Mouse (Mus musculus) liver, adult 2 months (tissue): ENCODE data around the gene Gpbp1.

Experiments
- CTCF ChIP-seq: fragments of 200-500 bp; IDR thresholded peaks from 2 replicates; pipeline ENCODE4 v1.5.1; 2011; ENCODE audit warnings: low read depth, low read length, control low read depth
- POLR2A ChIP-seq: fragments of 200-500 bp; IDR thresholded peaks from 2 replicates; pipeline ENCODE4 v1.6.1; 2011; ENCODE audit warnings: low read length, control low read depth; ENCODE audit not compliant: insufficient read depth; ENCODE audit errors: extremely low read depth

GRCm38 (mm10) chr13:111522336-111522735, 32.4 kb upstream of the Gpbp1 start:
- no peak for TF ChIP-seq CTCF
- TF ChIP-seq POLR2A = no peak
